Mouse (Mus musculus) heart, postnatal 0 days (tissue): ENCODE measurements around the gene Prune2. TPM values are rescaled to one million over a fixed set of nuclear protein-coding genes. Genes with fewer than 3 reads are reported as not detected.
A peak's percentile ranks its signal among the peaks of the same experiment; 100 is the strongest.

ENCODE experiments used
- ATAC-seq: fragments of 200-750 bp; cut with Nextera tagmentation; 2 replicates; pipeline ENCODE4 v1.8.0; 2017; ENCODE audit warnings: low read depth, moderate number of reproducible peaks, moderate library complexity; ENCODE audit not compliant: insufficient read depth
- DNase-seq: peaks from one replicate; pipeline ENCODE4 v3.0.0-alpha.2; 2016; ENCODE audit warnings: low spot score
- H3K27ac ChIP-seq: fragments of 300-500 bp; sonication (generic); 2 replicates; pipeline ENCODE4 v1.5.1; 2014; ENCODE audit warnings: low read depth, mild to moderate bottlenecking
- H3K27me3 ChIP-seq: fragments of 300-500 bp; sonication (generic); 2 replicates; pipeline ENCODE4 v1.6.1; 2014; ENCODE audit warnings: low read length, mixed read lengths; ENCODE audit not compliant: control insufficient read depth, insufficient read depth
- H3K36me3 ChIP-seq: fragments of 300-500 bp; sonication (generic); replicated peaks from 2 replicates; pipeline ENCODE4 v1.6.1; 2014; ENCODE audit warnings: low read length, mixed read lengths; ENCODE audit not compliant: control insufficient read depth, insufficient read depth
- H3K4me1 ChIP-seq: fragments of 300-500 bp; sonication (generic); 2 replicates; pipeline ENCODE4 v1.6.1; 2014; ENCODE audit warnings: antibody characterized with exemption; ENCODE audit not compliant: control insufficient read depth, insufficient read depth
- H3K4me2 ChIP-seq: fragments of 300-500 bp; sonication (generic); 2 replicates; pipeline ENCODE4 v1.6.1; 2014; ENCODE audit warnings: low read depth, mild to moderate bottlenecking, low read length, moderate library complexity
- H3K4me3 ChIP-seq: fragments of 300-500 bp; sonication (generic); 2 replicates; pipeline ENCODE4 v1.5.1; 2014; ENCODE audit warnings: low read depth, low read length
- H3K9ac ChIP-seq: fragments of 300-500 bp; sonication (generic); replicated peaks from 2 replicates; pipeline ENCODE4 v1.6.1; 2014; ENCODE audit warnings: low read depth, low read length, mixed read lengths
- H3K9me3 ChIP-seq: fragments of 300-500 bp; sonication (generic); replicated peaks from 2 replicates; pipeline ENCODE4 v1.6.1; 2016; ENCODE audit warnings: low read length; ENCODE audit not compliant: control insufficient read depth
- CTCF ChIP-seq: IDR thresholded peaks from 2 replicates; pipeline ENCODE4 v1.5.1; 2016; ENCODE audit warnings: antibody characterized with exemption, control low read depth, low read depth
- EP300 ChIP-seq: IDR thresholded peaks from 2 replicates; pipeline ENCODE4 v1.6.1; 2016; ENCODE audit warnings: antibody characterized with exemption, low read depth
- WGBS: fragments of 180-500 bp; shearing (Covaris S2); extraction: QIAGEN DNeasy Blood & Tissue Kit; methylation state at CpG from one replicate; pipeline ENCODE4 v1.1.7; 2014; 5-methylcytosine and 5-hydroxymethylcytosine counted together
- polyA plus RNA-seq: library from polyadenylated mRNA; unstranded; fragments of >200 nt; fragmentation: Nextera tagmentation; extraction: Ambion mirVana; gene quantifications from 2 replicates; pipeline ENCODE4 v1.2.1, GENCODE M21; 2015
- total RNA-seq: library from RNA; depleted of rRNA; stranded (reverse); fragments of >200 nt; gene quantifications from 2 replicates; pipeline ENCODE4 v1.2.3, GENCODE M21; 2014; ENCODE audit warnings: low replicate concordance; rRNA removed

Gene Prune2
- total and polyA plus RNA-seq, 2 experiments from 2014 or later: 4.6 to 10.5 TPM

GRCm38 (mm10) chr19:17264481-17265196 is 308.7 kb downstream of the Prune2 start:
- TF ChIP-seq CTCF (no peak), EP300 (no peak)
- Histone ChIP-seq H3K4me3 (no peak overlapping the region), H3K36me3 (no peaks in the 10 kb centered on the region), H3K9ac (no peak overlapping the region), H3K9me3 (no peaks in the 10 kb centered on the region), H3K4me2 (no peak overlapping the region), H3K27ac (no peak overlapping the region), H3K4me1 (peaks cover 6% of the 10 kb centered on the region; the same call in 1 of the 2 replicates), H3K27me3 (no peaks in the 10 kb centered on the region)
- ATAC-seq (no peak), DNase-seq (no peak)
- WGBS: 84% methylated on average over 9 of the region's 9 CpGs

GRCm38 (mm10) chr19:17268669-17269068 is 312.8 kb downstream of the Prune2 start:
- H3K4me3 ChIP-seq: no peak overlapping the region
- DNase-seq (no peak), ATAC-seq (no peak)
- H3K4me2 ChIP-seq: no peak overlapping the region
- H3K27me3 ChIP-seq: no peaks in the 10 kb centered on the region
- H3K9ac ChIP-seq: no peak overlapping the region
- no peaks in the 10 kb centered on the region for H3K36me3 ChIP-seq
- TF ChIP-seq EP300 (no peak), CTCF (no peak)
- H3K4me1 ChIP-seq: peaks cover 14% of the 10 kb centered on the region; the same call in 1 of the 2 replicates
- 76% methylated on average over 4 of the region's 4 CpGs for WGBS
- H3K9me3 ChIP-seq: no peaks in the 10 kb centered on the region
- no peak overlapping the region for H3K27ac ChIP-seq

GRCm38 (mm10) chr19:17271179-17271622 is 315.3 kb downstream of the Prune2 start:
- no peaks in the 10 kb centered on the region for H3K36me3 ChIP-seq
- no peaks in the 10 kb centered on the region for H3K27me3 ChIP-seq
- peaks cover 14% of the 10 kb centered on the region; the same call in 1 of the 2 replicates for H3K4me1 ChIP-seq
- no peaks in the 10 kb centered on the region for H3K9me3 ChIP-seq
- H3K4me2 ChIP-seq: no peak overlapping the region
- H3K4me3 ChIP-seq: no peak overlapping the region
- TF ChIP-seq CTCF: no peak
- TF ChIP-seq EP300: no peak
- ATAC-seq (peak; percentile 30; the same call in 1 of the 2 replicates), DNase-seq (peak; percentile 17)
- H3K27ac ChIP-seq: peak overlapping the region; percentile 66
- 17% methylated on average over 3 of the region's 3 CpGs for WGBS
- no peak overlapping the region for H3K9ac ChIP-seq

GRCm38 (mm10) chr19:17272988-17273387 is 317.1 kb downstream of the Prune2 start:
- TF ChIP-seq EP300 (no peak), CTCF (no peak)
- Histone ChIP-seq H3K27ac (no peak overlapping the region), H3K27me3 (no peaks in the 10 kb centered on the region), H3K9ac (no peak overlapping the region), H3K4me3 (no peak overlapping the region), H3K36me3 (no peaks in the 10 kb centered on the region), H3K4me1 (peaks cover 14% of the 10 kb centered on the region; the same call in 1 of the 2 replicates), H3K4me2 (no peak overlapping the region), H3K9me3 (no peaks in the 10 kb centered on the region)
- 66% methylated on average over 2 of the region's 2 CpGs for WGBS
- ATAC-seq: no peak
- DNase-seq: no peak

Other genes with a start within 250 kb of the Prune2 start
- gene Vps13a, start 175.2 kb upstream of the Prune2 start, total RNA-seq: 6.6 and 22.3 TPM in 2 replicates
- 5.9 and 6.2 TPM in 2 replicates for gene Vps13a, start 175.2 kb upstream of the Prune2 start, polyA plus RNA-seq
- not detected in 2 replicates for gene Foxb2, start 82.3 kb upstream of the Prune2 start, total RNA-seq
- gene Foxb2, start 82.3 kb upstream of the Prune2 start, polyA plus RNA-seq: not detected in 2 replicates